Mouse (Mus musculus): Measurements from ENCODE around the gene Cfhr1.

The Cfhr1 gene

GRCm38 (mm10) chr1:139560024-139560423 is at the start of gene Cfhr1:
Gene Cfhr1 (minus strand): TSS chr1:139560272.
- in situ Hi-C loops (cut with MboI), result no loop called here

GRCm38 (mm10) chr1:139551311-139551710 is 8.8 kb downstream of the Cfhr1 start:
- in situ Hi-C loops (cut with MboI), result no loop called here

GRCm38 (mm10) chr1:139548536-139548935 is 11.5 kb downstream of the Cfhr1 start:
- in situ Hi-C loops (cut with MboI), result no loop called here

DNA sequence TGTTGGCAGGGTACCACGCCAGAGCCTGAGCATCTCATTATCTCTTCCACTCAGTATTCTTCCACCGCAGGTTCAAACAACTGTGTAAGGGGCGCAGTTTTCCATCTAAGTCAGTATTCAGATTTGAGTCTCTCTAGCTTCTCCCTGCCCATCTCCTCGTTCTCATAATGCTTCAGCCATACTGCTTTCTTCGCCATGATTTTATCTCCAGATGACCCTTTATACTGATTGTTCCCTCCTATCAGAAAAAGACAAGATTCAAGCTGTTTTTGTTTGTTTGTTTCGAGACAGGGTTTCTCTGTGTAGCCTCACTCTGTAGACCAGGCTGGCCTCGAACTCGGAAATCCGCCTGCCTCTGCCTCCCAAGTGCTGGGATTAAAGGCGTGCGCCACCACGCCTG is 45.5 kb downstream of the Cfhr1 start:
- in situ Hi-C loops (cut with MboI), result no loop called here

GRCm38 (mm10) chr1:139501258-139501752 is 58.8 kb downstream of the Cfhr1 start, which contains the start of gene F13b:
Gene F13b (plus strand): TSS chr1:139501702.
- in situ Hi-C loops (cut with MboI), result no loop called here

GRCm38 (mm10) chr1:139499751-139500150 is 60.3 kb downstream of the Cfhr1 start:
- in situ Hi-C loops (cut with MboI), result no loop called here

All from mature B cell (primary cell).